Mouse (Mus musculus) cerebellum, postnatal 36 days (tissue): ENCODE measurements around the gene Olfr1051.
"Not testable (repeated sequence)": the region's sequence is repeated elsewhere in the genome, so short reads cannot be mapped to it uniquely, and the experiment has no call there.

Experiments used
- DNase-seq, 2 experiments: peaks; one replicate each; pipeline ENCODE4 v3.0.0; 2021 to 2022; ENCODE audit warnings: mixed read lengths in 2 of 2

Olfr1051 gene

GRCm38 (mm10) chr2:86278988-86279387 lies at the start of gene Olfr1051:
Olfr1051 (minus strand) TSS chr2:86279088.
- not testable (repeated sequence) for DNase-seq

GRCm38 (mm10) chr2:86315184-86315583 lies 36.3 kb upstream of the Olfr1051 start, which contains the start of gene Olfr1053:
Olfr1053 (minus strand) TSS chr2:86315284.
- DNase-seq, result no peak

GRCm38 (mm10) chr2:86292155-86292554 lies 13.3 kb upstream of the Olfr1051 start, which contains the start of gene Olfr1052:
Olfr1052 (plus strand) TSS chr2:86292455.
- DNase-seq, result no peak

- DNase-seq, result not testable (repeated sequence)
These were observed 20.7 kb downstream of the Olfr1051 start, which contains the start of gene Olfr1049 for GRCm38 (mm10) chr2:86258228-86258627. Olfr1049 (minus strand) TSS chr2:86258328.

- DNase-seq, result no peak
These were observed 38.7 kb downstream of the Olfr1051 start, which contains the start of gene Olfr1048 for GRCm38 (mm10) chr2:86240189-86240588. Olfr1048 (minus strand) TSS chr2:86240289.

- no peak for DNase-seq
These were observed 47.6 kb downstream of the Olfr1051 start, which contains the start of gene Olfr1047 for GRCm38 (mm10) chr2:86231301-86231700. Olfr1047 (minus strand) TSS chr2:86231401.
